Mouse (Mus musculus): ENCODE measurements around the gene Dnah11. TPM values are rescaled to one million over a fixed set of nuclear protein-coding genes. Genes with fewer than 3 reads are reported as not detected.

The Dnah11 gene
- polyA plus RNA-seq, 1 experiment: not detected

GRCm38 (mm10) chr12:118056876-118057275 is 142.0 kb downstream of the Dnah11 start:
- Histone ChIP-seq H3K79me2 (ENCODE audit: control insufficient read depth, insufficient read depth) (no peaks in the 10 kb centered on the region), H3K4me2 (ENCODE audit: low read depth) (no peak overlapping the region), H3K36me3 (ENCODE audit: control insufficient read depth, insufficient read depth) (no peaks in the 10 kb centered on the region), H3K27me3 (ENCODE audit: control insufficient read depth, insufficient read depth, insufficient read length) (no peaks in the 10 kb centered on the region), H3K4me3 (no peak overlapping the region), H3ac (ENCODE audit: control insufficient read depth, insufficient read length) (no peak overlapping the region)
- TF ChIP-seq USF1 (IDR thresholded peaks at IDR 0.05; ENCODE audit: low read depth): no peak
- TF ChIP-seq TCF12 (IDR thresholded peaks at IDR 0.05; ENCODE audit: insufficient read depth, poor library complexity, severe bottlenecking): no peak
- TF ChIP-seq TCF3 (IDR thresholded peaks at IDR 0.05; ENCODE audit: insufficient read length, low read depth): no peak
- TF ChIP-seq MYOG (IDR thresholded peaks at IDR 0.05; ENCODE audit: control insufficient read depth in 1 of 3, insufficient read depth in 1 of 3, insufficient read length in 2 of 3, low read depth in 2 of 3): no peak
- TF ChIP-seq MYOD1 (IDR thresholded peaks at IDR 0.05; ENCODE audit: control insufficient read depth in 1 of 3, insufficient read length in 2 of 3, low read depth in 2 of 3): no peak
- TF ChIP-seq POLR2AphosphoS2 (IDR thresholded peaks at IDR 0.05; ENCODE audit: insufficient read length, low read depth): no peak
- TF ChIP-seq REST (IDR thresholded peaks at IDR 0.05; ENCODE audit: insufficient read depth, insufficient read length): no peak
- no peak for TF ChIP-seq MAX (IDR thresholded peaks at IDR 0.05; ENCODE audit: low read depth)
- TF ChIP-seq POLR2A (IDR thresholded peaks at IDR 0.05; ENCODE audit: insufficient read length, low read depth): no peak
- no peak for TF ChIP-seq E2F4 (IDR thresholded peaks at IDR 0.05; ENCODE audit: insufficient read depth)
- no peak for TF ChIP-seq SRF (IDR thresholded peaks at IDR 0.05; ENCODE audit: control insufficient read depth, insufficient read length, low read depth)
- TF ChIP-seq CEBPB (IDR thresholded peaks at IDR 0.05; ENCODE audit: insufficient read depth, poor library complexity, severe bottlenecking): no peak

GRCm38 (mm10) chr12:118045381-118045780 is 153.5 kb downstream of the Dnah11 start:
- Histone ChIP-seq H3K36me3 (ENCODE audit: control insufficient read depth, insufficient read depth) (no peaks in the 10 kb centered on the region), H3K4me3 (no peak overlapping the region), H3K79me2 (ENCODE audit: control insufficient read depth, insufficient read depth) (no peaks in the 10 kb centered on the region), H3K4me2 (ENCODE audit: low read depth) (no peak overlapping the region), H3K27me3 (ENCODE audit: control insufficient read depth, insufficient read depth, insufficient read length) (no peaks in the 10 kb centered on the region), H3ac (ENCODE audit: control insufficient read depth, insufficient read length) (no peak overlapping the region)
- TF ChIP-seq POLR2A (IDR thresholded peaks at IDR 0.05; ENCODE audit: insufficient read length, low read depth) (no peak), E2F4 (IDR thresholded peaks at IDR 0.05; ENCODE audit: insufficient read depth) (no peak), REST (IDR thresholded peaks at IDR 0.05; ENCODE audit: insufficient read depth, insufficient read length) (no peak), POLR2AphosphoS2 (IDR thresholded peaks at IDR 0.05; ENCODE audit: insufficient read length, low read depth) (no peak), MYOD1 (IDR thresholded peaks at IDR 0.05; ENCODE audit: control insufficient read depth in 1 of 3, insufficient read length in 2 of 3, low read depth in 2 of 3) (no peak), CEBPB (IDR thresholded peaks at IDR 0.05; ENCODE audit: insufficient read depth, poor library complexity, severe bottlenecking) (no peak), TCF3 (IDR thresholded peaks at IDR 0.05; ENCODE audit: insufficient read length, low read depth) (no peak), MAX (IDR thresholded peaks at IDR 0.05; ENCODE audit: low read depth) (no peak), TCF12 (IDR thresholded peaks at IDR 0.05; ENCODE audit: insufficient read depth, poor library complexity, severe bottlenecking) (no peak), SRF (IDR thresholded peaks at IDR 0.05; ENCODE audit: control insufficient read depth, insufficient read length, low read depth) (no peak), MYOG (IDR thresholded peaks at IDR 0.05; ENCODE audit: control insufficient read depth in 1 of 3, insufficient read depth in 1 of 3, insufficient read length in 2 of 3, low read depth in 2 of 3) (no peak), USF1 (IDR thresholded peaks at IDR 0.05; ENCODE audit: low read depth) (no peak)

- no peaks in the 10 kb centered on the region for H3K36me3 ChIP-seq (ENCODE audit: control insufficient read depth, insufficient read depth)
- H3K79me2 ChIP-seq (ENCODE audit: control insufficient read depth, insufficient read depth): no peaks in the 10 kb centered on the region
- no peak overlapping the region for H3K4me2 ChIP-seq (ENCODE audit: low read depth)
- TF ChIP-seq MAX (IDR thresholded peaks at IDR 0.05; ENCODE audit: low read depth) (no peak), SRF (IDR thresholded peaks at IDR 0.05; ENCODE audit: control insufficient read depth, insufficient read length, low read depth) (no peak), MYOD1 (IDR thresholded peaks at IDR 0.05; ENCODE audit: control insufficient read depth in 1 of 3, insufficient read length in 2 of 3, low read depth in 2 of 3) (no peak), TCF12 (IDR thresholded peaks at IDR 0.05; ENCODE audit: insufficient read depth, poor library complexity, severe bottlenecking) (no peak), TCF3 (IDR thresholded peaks at IDR 0.05; ENCODE audit: insufficient read length, low read depth) (no peak)
- no peaks in the 10 kb centered on the region for H3K27me3 ChIP-seq (ENCODE audit: control insufficient read depth, insufficient read depth, insufficient read length)
- H3K4me3 ChIP-seq: no peak overlapping the region
- H3ac ChIP-seq (ENCODE audit: control insufficient read depth, insufficient read length): no peak overlapping the region
Observed at GRCm38 (mm10) chr12:118043130-118043647, 155.7 kb downstream of the Dnah11 start.

- no peaks in the 10 kb centered on the region for H3K27me3 ChIP-seq (ENCODE audit: control insufficient read depth, insufficient read depth, insufficient read length)
- no peak for TF ChIP-seq POLR2A (IDR thresholded peaks at IDR 0.05; ENCODE audit: insufficient read length, low read depth)
- TF ChIP-seq REST (IDR thresholded peaks at IDR 0.05; ENCODE audit: insufficient read depth, insufficient read length): no peak
- H3ac ChIP-seq (ENCODE audit: control insufficient read depth, insufficient read length): no peak overlapping the region
- H3K4me2 ChIP-seq (ENCODE audit: low read depth): no peak overlapping the region
- no peaks in the 10 kb centered on the region for H3K36me3 ChIP-seq (ENCODE audit: control insufficient read depth, insufficient read depth)
- H3K79me2 ChIP-seq (ENCODE audit: control insufficient read depth, insufficient read depth): no peaks in the 10 kb centered on the region
- H3K4me3 ChIP-seq: no peak overlapping the region
Observed at GRCm38 (mm10) chr12:118042196-118042595, 156.6 kb downstream of the Dnah11 start.

- Histone ChIP-seq H3K4me3 (no peak overlapping the region), H3K36me3 (ENCODE audit: control insufficient read depth, insufficient read depth) (no peaks in the 10 kb centered on the region), H3ac (ENCODE audit: control insufficient read depth, insufficient read length) (no peak overlapping the region), H3K79me2 (ENCODE audit: control insufficient read depth, insufficient read depth) (no peaks in the 10 kb centered on the region), H3K4me2 (ENCODE audit: low read depth) (no peak overlapping the region), H3K27me3 (ENCODE audit: control insufficient read depth, insufficient read depth, insufficient read length) (no peaks in the 10 kb centered on the region)
- TF ChIP-seq POLR2AphosphoS2 (IDR thresholded peaks at IDR 0.05; ENCODE audit: insufficient read length, low read depth) (no peak), MAX (IDR thresholded peaks at IDR 0.05; ENCODE audit: low read depth) (no peak), USF1 (IDR thresholded peaks at IDR 0.05; ENCODE audit: low read depth) (no peak), CEBPB (IDR thresholded peaks at IDR 0.05; ENCODE audit: insufficient read depth, poor library complexity, severe bottlenecking) (no peak), SRF (IDR thresholded peaks at IDR 0.05; ENCODE audit: control insufficient read depth, insufficient read length, low read depth) (no peak), TCF3 (IDR thresholded peaks at IDR 0.05; ENCODE audit: insufficient read length, low read depth) (no peak), REST (IDR thresholded peaks at IDR 0.05; ENCODE audit: insufficient read depth, insufficient read length) (no peak), MYOD1 (IDR thresholded peaks at IDR 0.05; ENCODE audit: control insufficient read depth in 1 of 3, insufficient read length in 2 of 3, low read depth in 2 of 3) (no peak), MYOG (IDR thresholded peaks at IDR 0.05; ENCODE audit: control insufficient read depth in 1 of 3, insufficient read depth in 1 of 3, insufficient read length in 2 of 3, low read depth in 2 of 3) (no peak), POLR2A (IDR thresholded peaks at IDR 0.05; ENCODE audit: insufficient read length, low read depth) (no peak), TCF12 (IDR thresholded peaks at IDR 0.05; ENCODE audit: insufficient read depth, poor library complexity, severe bottlenecking) (no peak), E2F4 (IDR thresholded peaks at IDR 0.05; ENCODE audit: insufficient read depth) (no peak)
Observed at GRCm38 (mm10) chr12:118034990-118035389, 163.9 kb downstream of the Dnah11 start.

Measured in myocyte (in vitro differentiated cells).